Mouse (Mus musculus): ENCODE results near the gene Armc8. TPM values are rescaled to one million over a fixed set of nuclear protein-coding genes. Genes with fewer than 3 reads are reported as not detected.

The Armc8 gene
- polyA plus RNA-seq, 1 experiment from 2014 or later: 20.6 TPM

GRCm38 (mm10) chr9:99428601-99429331 is 139.9 kb downstream of the Armc8 start:
- H3K27me3 ChIP-seq (ENCODE audit: control insufficient read depth, insufficient read depth, low read length): no peaks in the 10 kb centered on the region
- 82% methylated on average over 11 of the region's 11 CpGs for WGBS
- DNase-seq (ENCODE audit: low spot score) (no peak), ATAC-seq (ENCODE audit: insufficient number of reproducible peaks, low FRiP score, low TSS enrichment, low read depth) (no peak)
- no peak overlapping the region for H3K27ac ChIP-seq (replicated peaks; ENCODE audit: low read depth, low read length)
- H3K9ac ChIP-seq (ENCODE audit: low read length): no peak overlapping the region
- H3K9me3 ChIP-seq (ENCODE audit: control insufficient read depth, low read length): no peaks in the 10 kb centered on the region
- no peaks in the 10 kb centered on the region for H3K36me3 ChIP-seq (ENCODE audit: control insufficient read depth, insufficient read depth, low read length)
- no peak overlapping the region for H3K4me3 ChIP-seq (ENCODE audit: low read depth, low read length)
- H3K4me2 ChIP-seq (ENCODE audit: low read depth, severe bottlenecking): no peak overlapping the region
- H3K4me1 ChIP-seq (ENCODE audit: control insufficient read depth, insufficient read depth, low read length): peaks cover 16% of the 10 kb centered on the region

Other genes starting within 250 kb of the Armc8 start
- 0.13 and 0.34 TPM in 2 replicates for gene Esyt3, start 210.3 kb downstream of the Armc8 start, polyA plus RNA-seq (2014; fragmentation: Nextera tagmentation; extraction: Ambion mirVana)
- 14.1 and 16.4 TPM in 2 replicates for gene Mras, start 131.5 kb downstream of the Armc8 start, polyA plus RNA-seq (2014; fragmentation: Nextera tagmentation; extraction: Ambion mirVana)
- 0.31 TPM in 1 of 2 replicates, not detected in the other for gene Nme9, start 117.4 kb downstream of the Armc8 start, polyA plus RNA-seq (2014; fragmentation: Nextera tagmentation; extraction: Ambion mirVana)
- 31.2 and 35.4 TPM in 2 replicates for gene Dbr1, start 6.9 kb upstream of the Armc8 start, polyA plus RNA-seq (2014; fragmentation: Nextera tagmentation; extraction: Ambion mirVana)
- gene A4gnt, start 43.6 kb upstream of the Armc8 start, polyA plus RNA-seq (2014; fragmentation: Nextera tagmentation; extraction: Ambion mirVana): not detected in 2 replicates
- gene Dzip1l, start 60.6 kb upstream of the Armc8 start, polyA plus RNA-seq (2014; fragmentation: Nextera tagmentation; extraction: Ambion mirVana): 19.1 and 22.9 TPM in 2 replicates
- not detected in 2 replicates for gene Cldn18, start 148.4 kb upstream of the Armc8 start, polyA plus RNA-seq (2014; fragmentation: Nextera tagmentation; extraction: Ambion mirVana)